Mouse (Mus musculus) olfactory bulb, adult 2 months (tissue): ENCODE results near the gene Smc1b.

ENCODE experiments used
- CTCF ChIP-seq: fragments of 200-500 bp; IDR thresholded peaks from 2 replicates; pipeline ENCODE4 v1.5.1; 2012; ENCODE audit warnings: low read depth, mild to moderate bottlenecking, low read length, moderate library complexity; ENCODE audit not compliant: insufficient read depth
- POLR2A ChIP-seq: fragments of 200-500 bp; IDR thresholded peaks from 2 replicates; pipeline ENCODE4 v1.6.1; 2012; ENCODE audit warnings: mild to moderate bottlenecking, low read depth, low read length, moderate library complexity; ENCODE audit not compliant: insufficient read depth

GRCm38 (mm10) chr15:85043761-85044160 is 88.0 kb downstream of the Smc1b start:
- TF ChIP-seq POLR2A, result no peak
- no peak for TF ChIP-seq CTCF
